Mouse (Mus musculus): ENCODE data around the gene Otub1. TPM values are rescaled to one million over a fixed set of nuclear protein-coding genes. Genes with fewer than 3 reads are reported as not detected.
A peak's percentile ranks its signal among the peaks of the same experiment; 100 is the strongest.

Gene Otub1
- total and polyA plus RNA-seq, 3 experiments: 102 to 139 (median 119) TPM

DNA sequence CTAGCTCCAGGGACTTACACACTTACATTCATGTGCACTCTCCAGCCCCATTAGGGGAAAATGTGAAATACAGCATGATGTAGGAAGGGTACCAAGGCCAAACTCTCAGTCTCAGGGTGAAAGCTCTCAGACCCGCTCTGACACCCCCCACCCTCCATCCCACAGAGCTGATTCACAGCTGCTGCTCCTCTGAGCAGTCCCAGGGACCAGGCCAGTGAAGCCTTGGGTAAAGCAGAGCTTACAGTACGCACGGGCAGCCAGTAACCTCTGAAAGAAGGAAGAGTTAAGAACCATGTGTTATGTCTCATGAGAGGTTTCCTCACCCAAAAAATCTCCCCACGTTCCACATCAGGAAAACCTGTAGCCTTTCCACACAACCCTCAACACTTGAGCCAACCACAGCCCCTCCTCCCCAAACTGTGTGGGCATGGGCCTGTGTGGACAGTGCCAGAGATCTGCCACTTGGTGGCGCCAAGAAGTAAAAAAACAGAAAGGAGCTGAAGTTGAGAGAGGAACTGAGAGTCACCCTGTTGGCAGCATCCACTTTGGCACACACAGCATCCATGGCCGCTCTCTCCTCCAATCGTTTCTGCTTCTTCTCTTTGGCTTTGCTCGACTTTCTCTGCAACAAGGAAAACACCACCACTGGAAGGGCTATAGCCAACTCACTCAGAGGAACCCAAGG, 28.6 kb upstream of the Otub1 start:
- in situ Hi-C loops (cut with MboI; ENCODE audit: low pct_ligation_motif_present, low pct_unique_long_range_greater_than_20kb, low sequenced_read_pairs): loop anchor here (5.0 kb wide), 1 partner anchor 113 kb away; no protein-coding TSS in a partner anchor
- peak; percentile 79 for DNase-seq (ENCODE audit: extremely low read depth)
- Histone ChIP-seq H3K4me3 (replicated peaks in 1 of 3; ENCODE audit: low read depth in 2 of 3, low read length in 2 of 3, poor library complexity in 1 of 3) (no peak overlapping the region), H3K9me3 (replicated peaks; ENCODE audit: low read length) (no peaks in the 10 kb centered on the region), H3K27me3 (replicated peaks) (no peaks in the 10 kb centered on the region), H3K36me3 (replicated peaks in 1 of 2; ENCODE audit: control insufficient read depth in 1 of 2, insufficient read depth in 1 of 2, low read length in 1 of 2) (peaks cover 35 to 82% of the 10 kb centered on the region in 2 experiments), H3K4me1 (ENCODE audit: control insufficient read depth in 1 of 2, insufficient read depth in 2 of 2) (peaks cover 21 to 52% of the 10 kb centered on the region in 2 experiments), H3K4me2 (ENCODE audit: insufficient read depth, low read depth, poor library complexity, severe bottlenecking) (no peak overlapping the region), H3K27ac (ENCODE audit: insufficient read depth, low read depth) (no peak overlapping the region), H3K79me2 (replicated peaks; ENCODE audit: control insufficient read depth, extremely low read depth, insufficient read depth, poor library complexity, severe bottlenecking) (peaks cover 24% of the 10 kb centered on the region), H3K9ac (ENCODE audit: insufficient read depth, low read depth) (no peak overlapping the region)
- dilution Hi-C loops (cut with MboI; ENCODE audit: extremely low pct_ligation_motif_present, extremely low pct_unique_long_range_greater_than_20kb, low sequenced_read_pairs): no loop called here
- TF ChIP-seq SMC3 (IDR thresholded peaks at IDR 0.05; ENCODE audit: low read depth, low read length): peak; percentile 88
- peak; percentile 35; the same call in 1 of the 2 replicates for TF ChIP-seq SIN3A (IDR thresholded peaks at IDR 0.05; ENCODE audit: low read length)
- TF ChIP-seq EP300 (IDR thresholded peaks at IDR 0.05; ENCODE audit: low read length): peak; percentile 56
- peak; percentile 90 for TF ChIP-seq RAD21 (IDR thresholded peaks at IDR 0.05; ENCODE audit: low read depth, low read length)
- TF ChIP-seq CHD2 (IDR thresholded peaks at IDR 0.05; ENCODE audit: low read length): 0 out of 2 replicates have a peak, but pooled peaks have one; percentile 24
- peak; percentile 52; the same call in 1 of the 2 replicates for TF ChIP-seq MYC (IDR thresholded peaks at IDR 0.05; ENCODE audit: low read depth, low read length)
- TF ChIP-seq NELFE (IDR thresholded peaks at IDR 0.05; ENCODE audit: low read depth, low read length): no peak
- TF ChIP-seq IRF4 (IDR thresholded peaks at IDR 0.05; ENCODE audit: low read depth, low read length): peak; percentile 96
- no peak for TF ChIP-seq TCF12 (IDR thresholded peaks at IDR 0.05; ENCODE audit: low read depth, low read length)
- TF ChIP-seq MAFK (IDR thresholded peaks at IDR 0.05; ENCODE audit: insufficient replicate concordance, low read length): no peak
- no peak for TF ChIP-seq NRF1 (IDR thresholded peaks at IDR 0.05; ENCODE audit: low read depth, low read length)
- peak; percentile 54 to 96 for TF ChIP-seq CTCF (conservative IDR thresholded peaks at IDR 0.05 in 1 of 2, IDR thresholded peaks at IDR 0.05 in 1 of 2; ENCODE audit: low read depth in 2 of 2, low read length in 2 of 2)
- no peak for TF ChIP-seq ELF1 (IDR thresholded peaks at IDR 0.05; ENCODE audit: low read depth, low read length)

GRCm38 (mm10) chr19:7226511-7226914, 20.4 kb upstream of the Otub1 start:
- Histone ChIP-seq H3K27ac (ENCODE audit: insufficient read depth, low read depth) (no peak overlapping the region), H3K4me1 (ENCODE audit: control insufficient read depth in 1 of 2, insufficient read depth in 2 of 2) (peaks cover 0 to 28% of the 10 kb centered on the region in 2 experiments; a peak in 2 of 4 replicates), H3K36me3 (replicated peaks in 1 of 2; ENCODE audit: control insufficient read depth in 1 of 2, insufficient read depth in 1 of 2, low read length in 1 of 2) (peaks cover 48 to 72% of the 10 kb centered on the region in 2 experiments), H3K9ac (ENCODE audit: insufficient read depth, low read depth) (no peak overlapping the region), H3K4me2 (ENCODE audit: insufficient read depth, low read depth, poor library complexity, severe bottlenecking) (no peak overlapping the region), H3K9me3 (replicated peaks; ENCODE audit: low read length) (no peaks in the 10 kb centered on the region), H3K27me3 (replicated peaks) (no peaks in the 10 kb centered on the region), H3K79me2 (replicated peaks; ENCODE audit: control insufficient read depth, extremely low read depth, insufficient read depth, poor library complexity, severe bottlenecking) (no peaks in the 10 kb centered on the region), H3K4me3 (replicated peaks in 1 of 3; ENCODE audit: low read depth in 2 of 3, low read length in 2 of 3, poor library complexity in 1 of 3) (no peak overlapping the region)
- in situ Hi-C loops (cut with MboI; ENCODE audit: low pct_ligation_motif_present, low pct_unique_long_range_greater_than_20kb, low sequenced_read_pairs): no loop called here
- dilution Hi-C loops (cut with MboI; ENCODE audit: extremely low pct_ligation_motif_present, extremely low pct_unique_long_range_greater_than_20kb, low sequenced_read_pairs): no loop called here
- peak; percentile 44 for DNase-seq (ENCODE audit: extremely low read depth)
- TF ChIP-seq SIN3A (IDR thresholded peaks at IDR 0.05; ENCODE audit: low read length) (no peak), MAFK (IDR thresholded peaks at IDR 0.05; ENCODE audit: insufficient replicate concordance, low read length) (no peak), RAD21 (IDR thresholded peaks at IDR 0.05; ENCODE audit: low read depth, low read length) (no peak), EP300 (IDR thresholded peaks at IDR 0.05; ENCODE audit: low read length) (no peak), HCFC1 (IDR thresholded peaks at IDR 0.05; ENCODE audit: low read depth, low read length) (no peak), ZC3H11A (IDR thresholded peaks at IDR 0.05; ENCODE audit: low read depth, low read length) (no peak), NELFE (IDR thresholded peaks at IDR 0.05; ENCODE audit: low read depth, low read length) (no peak), KAT2A (IDR thresholded peaks at IDR 0.05; ENCODE audit: insufficient replicate concordance, low read length) (no peak), ETS1 (conservative IDR thresholded peaks at IDR 0.05; ENCODE audit: low read depth, low read length) (no peak), RCOR1 (conservative IDR thresholded peaks at IDR 0.05; ENCODE audit: low read depth, low read length) (no peak), POLR2AphosphoS2 (IDR thresholded peaks at IDR 0.05; ENCODE audit: low read depth, low read length) (no peak), GABPA (IDR thresholded peaks at IDR 0.05; ENCODE audit: insufficient replicate concordance, low read depth, low read length) (no peak), NRF1 (IDR thresholded peaks at IDR 0.05; ENCODE audit: low read depth, low read length) (no peak), JUND (conservative IDR thresholded peaks at IDR 0.05; ENCODE audit: low read depth, low read length) (no peak), IRF4 (IDR thresholded peaks at IDR 0.05; ENCODE audit: low read depth, low read length) (no peak), POLR2A (IDR thresholded peaks at IDR 0.05; ENCODE audit: low read depth, low read length) (no peak), PAX5 (IDR thresholded peaks at IDR 0.05; ENCODE audit: low read length) (no peak)

All from CH12.LX (cell line).